Mouse (Mus musculus) thymus, postnatal 36 days (tissue): ENCODE data around the gene Bcl2l12.

Experiments
- DNase-seq, 2 experiments: peaks; one replicate each; pipeline ENCODE4 v3.0.0; 2022; ENCODE audit warnings: mixed read lengths in 2 of 2

The Bcl2l12 gene

DNA sequence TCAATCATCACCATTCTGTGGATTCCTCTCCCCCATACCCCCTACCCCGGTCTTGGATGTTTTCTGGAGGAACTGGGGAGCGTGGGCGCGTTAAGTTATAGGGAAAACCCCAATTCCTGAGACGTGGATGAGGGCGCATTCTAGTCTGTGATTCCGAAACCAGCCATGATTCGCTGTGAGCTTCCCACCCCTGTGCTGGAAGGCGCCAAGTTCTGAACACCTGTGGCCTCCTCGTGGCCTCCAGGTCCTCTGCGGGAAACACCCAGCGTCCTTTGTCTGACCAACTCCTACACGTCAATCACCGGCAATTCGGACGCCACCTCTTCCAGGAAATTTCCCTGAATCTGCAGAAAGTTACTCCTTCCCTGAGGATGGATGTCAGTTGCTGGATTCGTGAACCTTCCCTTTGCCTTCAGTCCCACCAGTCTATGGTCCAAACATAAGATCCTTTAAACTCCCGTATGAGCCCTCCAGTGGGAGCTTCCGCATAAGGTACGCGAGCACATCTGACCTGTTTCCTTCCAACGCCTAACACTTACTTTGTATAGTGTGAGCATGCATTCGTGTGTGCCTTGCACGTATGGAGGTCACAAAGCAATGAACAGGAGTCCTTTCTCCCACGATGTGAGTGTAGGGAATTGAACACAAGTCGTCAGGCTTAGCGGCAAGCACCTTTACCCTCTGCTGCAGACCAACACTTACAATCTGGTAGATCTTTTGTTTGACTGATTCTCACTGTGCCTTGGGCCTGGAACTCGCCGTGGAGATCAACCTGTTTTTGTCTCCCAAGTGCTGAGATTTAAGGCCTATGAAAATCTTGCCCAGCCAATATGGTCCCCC lies 11.4 kb downstream of the Bcl2l12 start:
- peak in 1 of 2 experiments; percentile 42 for DNase-seq

DNA sequence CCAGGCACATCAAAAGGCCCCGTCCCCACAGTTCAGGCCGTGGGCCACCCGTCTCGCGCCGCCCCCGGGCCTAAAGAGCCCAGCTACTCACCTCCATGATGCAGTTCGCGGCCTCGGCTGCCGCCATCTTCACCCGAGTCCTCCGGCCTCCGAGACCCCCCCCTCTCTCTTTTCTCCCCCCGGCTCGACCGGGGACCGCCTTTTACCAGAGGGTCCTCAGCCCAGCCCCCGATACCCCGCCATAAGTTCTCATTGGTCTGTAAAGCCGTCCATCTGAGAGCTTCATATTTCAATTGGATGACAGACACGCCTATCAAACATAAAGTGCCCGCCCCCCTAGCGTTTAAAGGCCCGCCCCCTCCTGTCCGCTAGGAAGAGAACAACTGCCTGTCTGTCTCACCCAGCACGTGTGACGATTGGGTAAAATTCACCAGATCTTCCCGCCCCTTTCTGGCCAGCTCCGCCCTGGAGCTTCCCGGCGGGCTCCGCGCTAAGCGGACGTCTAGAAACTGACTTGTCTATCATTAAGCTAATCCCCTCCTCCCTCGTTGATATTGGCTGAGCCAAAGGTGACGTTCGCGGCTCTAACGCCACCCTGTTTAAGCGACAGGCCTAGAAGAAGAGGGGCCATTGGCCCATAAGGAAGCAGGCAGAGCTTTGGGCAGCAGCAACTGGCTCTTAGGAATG lies 12.2 kb downstream of the Bcl2l12 start, which contains the start of gene Prmt1:
Gene Prmt1 (minus strand): TSS at position 377 of the 687 bp plus-strand sequence.
- peak; percentile 97 to 99 for DNase-seq

DNA sequence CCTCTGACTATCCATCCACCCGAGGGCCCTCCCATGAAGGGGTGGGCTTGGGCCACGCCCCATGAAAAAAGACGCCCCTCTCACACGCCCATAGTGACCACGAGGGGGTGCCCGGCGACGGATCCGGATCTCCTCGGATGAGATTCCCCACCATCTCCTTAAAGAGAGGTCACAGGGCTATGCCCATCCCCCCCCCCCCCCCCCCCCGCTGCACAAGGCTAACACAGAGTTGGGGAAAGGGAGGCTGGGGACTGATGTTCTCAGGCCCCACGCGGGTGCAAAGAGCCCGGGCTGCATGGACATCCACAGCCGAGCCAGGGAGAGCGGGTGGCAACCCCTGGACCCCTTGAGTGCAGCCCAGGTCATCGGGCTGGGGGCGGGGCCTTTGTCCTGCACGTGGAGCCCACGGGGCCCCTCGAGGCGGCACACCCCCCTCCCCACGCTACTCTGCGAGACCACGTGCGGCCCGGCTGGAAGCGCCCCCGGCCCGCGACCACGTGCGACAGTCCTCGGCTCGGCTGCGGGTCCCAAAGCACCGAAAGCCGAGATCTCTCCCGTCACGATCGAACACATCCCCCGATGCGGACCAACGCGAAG lies 12.8 kb downstream of the Bcl2l12 start:
- DNase-seq = peak; percentile 60 to 77

DNA sequence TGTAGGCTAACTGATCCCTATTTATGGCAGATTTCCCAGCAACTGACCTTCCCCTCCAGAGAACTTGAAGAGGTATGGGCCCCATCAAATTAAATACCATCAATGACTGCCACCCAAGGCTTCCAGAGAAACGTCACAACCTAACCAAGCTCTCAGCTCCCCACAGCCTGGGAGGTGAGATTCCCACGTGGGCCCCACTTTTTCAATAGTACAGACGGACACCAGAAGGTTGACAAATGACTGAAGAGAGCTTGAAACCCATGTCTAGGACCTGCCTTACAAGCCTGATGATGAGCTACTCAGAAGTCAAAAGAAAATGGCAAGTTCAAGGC lies 13.7 kb downstream of the Bcl2l12 start:
- DNase-seq = no peak

DNA sequence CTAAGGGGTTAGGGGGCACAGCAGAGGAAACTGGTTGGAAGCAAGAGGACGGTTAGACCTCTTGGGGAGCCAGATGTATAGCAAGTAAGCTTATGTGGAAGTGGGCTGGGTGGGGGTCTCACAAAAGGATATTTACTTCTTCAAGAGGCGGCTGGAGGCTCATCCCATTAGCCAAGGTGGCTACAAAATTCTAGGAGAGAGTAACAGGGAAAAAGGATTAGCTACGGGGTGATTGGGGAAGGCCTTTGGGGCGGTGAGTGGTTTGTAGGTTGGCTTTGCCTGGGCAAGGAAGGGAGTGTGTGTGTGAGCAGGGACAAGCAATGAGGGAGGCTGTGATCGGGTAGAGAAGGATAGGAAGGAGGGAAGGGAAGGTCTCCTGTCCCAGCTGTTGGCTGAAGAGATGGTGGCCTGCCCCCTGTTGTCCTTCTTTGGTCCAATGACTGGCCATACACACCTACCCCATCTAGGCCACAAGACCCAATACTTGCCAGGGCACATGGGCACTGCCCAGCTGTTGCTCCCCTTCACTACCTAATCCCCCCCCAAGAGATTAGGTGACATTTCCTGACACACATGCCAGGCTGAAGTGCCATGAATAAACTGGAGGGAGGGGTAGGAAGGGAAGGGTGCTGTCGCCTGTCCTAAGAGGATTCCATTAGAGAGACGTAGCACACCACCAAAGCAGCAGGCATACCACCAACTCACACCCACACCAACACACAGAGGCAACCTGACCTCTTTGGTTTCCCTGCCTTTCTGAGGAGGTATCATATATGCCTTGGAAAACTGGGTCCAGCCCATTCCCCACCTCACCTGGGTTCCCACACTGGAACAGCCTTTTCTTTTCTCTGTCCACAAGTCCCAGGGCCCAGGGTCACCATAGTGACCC lies 14.3 kb downstream of the Bcl2l12 start:
- DNase-seq = no peak

DNA sequence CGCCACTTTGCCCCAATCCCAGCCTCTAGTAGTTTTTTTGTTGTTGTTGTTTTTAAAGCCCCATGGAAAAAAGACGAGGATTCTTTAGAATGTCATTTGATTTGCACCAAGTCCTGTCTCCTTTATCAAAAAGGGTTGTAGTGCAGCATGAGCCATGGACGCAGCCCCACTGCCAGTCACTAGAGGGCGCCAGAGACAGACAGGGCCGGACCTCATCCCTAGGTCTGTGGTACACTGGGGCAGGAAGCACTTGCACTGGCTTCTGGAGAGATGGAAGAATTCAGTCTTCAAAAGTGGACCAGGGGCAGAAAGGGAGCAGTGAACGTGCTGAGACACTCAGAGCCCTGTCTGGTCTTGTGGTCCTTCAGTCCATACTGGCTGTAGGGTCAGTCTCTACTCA lies 15.4 kb downstream of the Bcl2l12 start:
- peak; percentile 81 to 87 for DNase-seq

DNA sequence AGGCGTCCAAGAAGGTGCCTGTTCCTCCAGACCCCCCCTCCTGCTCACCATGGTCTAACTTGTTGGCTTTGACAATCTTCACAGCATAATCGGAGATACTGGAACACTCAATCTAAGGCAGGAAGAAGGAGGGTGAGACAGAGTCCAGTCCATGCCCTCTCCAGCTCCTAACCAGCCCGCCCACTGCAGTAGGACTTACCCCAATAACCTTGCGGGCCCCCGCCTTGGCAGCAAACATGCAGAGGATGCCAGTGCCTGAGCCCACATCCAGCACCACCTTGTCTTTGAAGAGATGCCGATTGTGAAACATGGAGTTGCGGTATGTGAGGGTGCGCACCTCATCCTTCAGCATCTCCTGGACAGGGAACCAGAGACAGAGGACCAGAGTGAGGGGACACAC lies 17.0 kb downstream of the Bcl2l12 start:
- DNase-seq = no peak

DNA sequence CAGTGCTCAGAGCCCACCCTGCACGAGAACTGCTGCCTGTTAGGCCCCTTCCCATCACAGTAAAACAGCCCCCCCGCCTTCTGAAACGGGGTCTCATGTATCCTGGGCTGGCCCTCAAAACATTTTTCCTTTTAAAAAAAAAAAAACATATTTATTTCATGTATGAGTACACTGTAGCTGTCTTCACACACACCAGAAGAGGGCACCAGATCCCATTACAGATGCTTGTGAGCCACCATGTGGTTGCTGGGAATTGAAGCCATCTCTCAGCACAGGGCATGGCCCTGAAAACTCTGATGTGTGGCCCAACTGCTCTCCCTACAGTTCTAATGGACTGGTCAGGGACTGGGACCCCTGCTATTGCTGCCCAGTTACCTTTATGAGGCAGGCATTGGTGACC lies 20.2 kb downstream of the Bcl2l12 start:
- no peak for DNase-seq

DNA sequence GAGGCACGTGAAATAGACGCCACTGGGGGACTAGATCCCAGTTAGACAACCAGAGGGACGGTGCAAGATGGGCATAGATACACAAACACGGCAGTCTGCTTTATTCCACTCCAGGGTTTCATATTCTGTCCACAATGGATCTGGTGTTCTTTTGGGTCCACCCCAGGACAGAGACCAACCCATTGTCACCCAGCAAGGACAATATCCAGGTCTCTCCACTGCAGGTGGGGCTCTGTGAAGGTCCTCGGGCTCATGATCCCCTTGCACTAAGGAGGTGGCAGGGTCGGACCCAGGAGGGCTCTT lies 23.4 kb downstream of the Bcl2l12 start:
- DNase-seq = no peak

DNA sequence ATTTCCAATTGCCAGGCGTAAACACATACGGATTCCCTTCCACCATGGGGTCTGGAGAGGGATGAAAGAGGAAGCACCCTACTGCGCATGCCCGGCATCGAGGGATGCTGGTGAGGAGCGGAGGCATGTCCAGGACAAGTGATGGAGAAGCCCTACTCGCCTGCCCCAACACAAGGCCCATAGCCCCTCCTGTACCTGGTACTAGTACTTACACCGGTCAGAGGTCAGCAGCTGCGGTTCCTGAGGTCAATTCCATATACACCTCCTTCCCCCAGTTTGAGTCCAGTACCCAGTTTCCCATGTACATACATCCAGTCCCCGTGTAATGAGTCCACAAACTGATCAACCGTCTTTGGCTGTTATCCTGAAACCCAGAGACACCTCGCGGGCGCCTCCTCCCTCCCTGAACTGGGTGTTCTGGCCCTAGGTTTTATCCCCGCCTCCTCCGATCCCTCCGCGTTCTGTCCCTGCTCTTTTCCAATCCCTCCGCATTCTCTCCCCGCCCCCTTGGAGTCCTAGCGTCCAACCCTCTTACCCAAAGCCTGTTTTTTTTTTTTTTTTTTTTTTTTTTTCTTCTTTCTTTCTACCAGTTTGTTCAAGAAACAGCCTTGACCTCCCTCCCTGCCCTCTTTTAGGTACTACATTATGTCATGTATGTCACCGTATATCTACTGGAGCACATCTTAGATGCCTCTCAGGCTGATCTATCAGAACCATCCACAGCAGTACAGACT lies 24.0 kb downstream of the Bcl2l12 start, which contains the start of gene Cpt1c:
Gene Cpt1c (minus strand): TSS at position 469 of the 734 bp plus-strand sequence.
- DNase-seq = no peak

DNA sequence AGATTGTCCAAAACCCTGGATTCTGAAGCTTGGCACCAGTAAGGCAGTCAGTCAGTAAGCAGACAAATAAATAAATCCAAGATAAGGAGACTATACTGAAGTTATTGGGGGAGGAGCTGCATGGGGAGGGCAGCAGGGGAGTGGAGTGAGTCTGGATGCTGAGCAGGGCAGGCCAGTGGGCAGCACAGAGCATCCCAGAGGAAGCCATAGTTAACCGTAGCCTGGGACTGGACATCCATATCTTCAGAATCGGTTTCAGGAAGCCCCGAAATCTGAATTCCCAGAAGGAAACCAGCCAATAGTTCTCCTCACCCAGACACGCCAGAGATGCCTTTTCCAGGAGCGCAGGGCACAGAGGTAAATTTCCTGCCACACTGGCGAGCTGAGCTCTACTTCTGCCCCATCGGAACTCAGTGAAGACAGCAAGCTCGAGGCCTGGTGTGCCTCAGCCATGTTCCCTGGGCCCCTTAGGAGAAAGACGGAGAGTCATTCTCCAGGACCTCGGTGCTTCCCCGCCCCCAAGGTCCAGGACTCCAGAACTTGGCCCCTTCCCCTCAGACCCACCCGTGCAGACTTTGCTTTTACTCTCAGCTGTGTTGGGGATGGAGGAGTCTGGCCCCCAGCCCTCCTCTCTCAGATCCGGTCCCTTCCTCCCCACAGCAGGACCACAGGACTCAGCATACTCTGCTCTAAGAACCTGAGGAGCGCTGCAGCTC lies 24.9 kb downstream of the Bcl2l12 start:
- DNase-seq = no peak

DNA sequence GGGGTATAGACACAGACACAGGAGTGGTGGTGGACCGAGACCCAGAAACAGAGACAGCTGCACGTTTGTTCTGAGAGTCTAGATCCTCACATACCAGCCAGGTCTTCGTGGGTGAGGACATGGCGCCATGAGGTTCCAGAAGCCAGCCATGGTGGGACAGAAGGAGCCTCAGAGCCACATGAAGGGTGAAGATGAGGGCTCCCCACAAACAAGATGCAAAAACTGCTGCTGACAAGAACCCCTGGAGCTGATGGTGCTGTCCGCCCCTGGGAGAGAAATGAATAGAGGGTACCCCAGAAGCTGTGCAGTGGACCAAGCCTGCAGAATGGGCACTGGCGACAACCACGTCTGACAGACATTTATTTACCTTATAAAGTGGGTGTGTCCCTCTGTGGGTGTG lies 27.4 kb downstream of the Bcl2l12 start:
- DNase-seq = no peak

DNA sequence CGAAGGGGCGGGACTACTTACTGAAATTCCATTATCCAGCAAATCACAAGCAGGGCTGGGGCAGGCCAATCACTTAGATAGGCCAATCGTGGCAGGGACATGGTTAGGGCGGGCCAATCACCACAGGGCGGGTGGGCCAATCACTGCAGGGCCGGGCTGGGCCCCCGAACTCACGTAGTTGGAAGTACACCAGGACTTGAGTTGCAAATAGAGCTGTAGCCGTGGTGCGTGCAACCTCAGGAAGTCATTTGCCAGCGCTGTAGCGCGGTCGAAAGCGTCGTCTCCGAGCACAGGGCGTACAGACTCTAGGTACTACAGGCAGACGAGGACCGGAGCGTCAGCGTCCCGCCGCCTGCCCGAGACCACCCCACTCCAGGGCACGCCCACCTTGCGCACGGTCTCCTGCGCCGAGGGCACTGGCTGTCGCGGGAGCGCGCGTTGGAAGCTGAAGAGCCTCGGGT lies 28.3 kb downstream of the Bcl2l12 start:
- peak; percentile 68 to 81 for DNase-seq

DNA sequence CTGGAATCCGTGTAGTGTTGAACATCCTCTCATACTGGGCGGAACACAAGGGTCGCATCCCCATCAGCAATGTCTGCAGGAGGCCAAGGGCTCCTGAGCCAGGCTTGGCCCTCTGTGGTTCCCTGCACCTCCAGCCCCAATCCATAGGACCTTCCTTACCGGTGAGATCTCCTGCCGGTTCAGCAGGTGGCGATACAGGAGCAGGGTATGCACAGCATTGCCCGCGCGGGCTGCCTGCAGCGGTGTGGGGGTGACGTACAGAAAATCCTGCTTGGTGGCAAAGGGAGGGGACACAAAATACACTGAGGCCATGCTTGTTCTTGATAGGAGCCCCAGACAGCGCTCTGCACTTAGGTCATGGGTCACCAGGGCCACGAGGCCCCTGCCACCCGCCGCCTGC lies 31.9 kb downstream of the Bcl2l12 start:
- DNase-seq = no peak

DNA sequence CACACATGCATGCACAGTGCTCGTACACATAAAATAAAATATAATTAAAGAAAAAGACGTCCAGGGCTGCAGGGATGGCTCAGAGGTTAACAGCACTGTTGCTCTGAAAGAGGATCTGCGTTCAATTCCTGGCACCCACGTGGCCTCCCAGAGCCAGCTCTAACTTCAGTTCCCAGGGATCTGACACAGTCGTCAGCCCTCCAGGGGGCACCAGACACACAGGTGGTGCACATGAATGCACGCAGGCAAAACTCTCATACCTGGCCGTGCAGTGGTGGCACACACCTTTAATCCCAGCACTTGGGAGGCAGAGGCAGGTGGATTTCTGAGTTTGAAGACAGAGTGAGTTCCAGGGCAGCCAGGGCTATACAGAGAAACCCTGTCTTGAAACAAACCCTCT lies 32.5 kb downstream of the Bcl2l12 start:
- peak in 1 of 2 experiments; percentile 41 for DNase-seq

DNA sequence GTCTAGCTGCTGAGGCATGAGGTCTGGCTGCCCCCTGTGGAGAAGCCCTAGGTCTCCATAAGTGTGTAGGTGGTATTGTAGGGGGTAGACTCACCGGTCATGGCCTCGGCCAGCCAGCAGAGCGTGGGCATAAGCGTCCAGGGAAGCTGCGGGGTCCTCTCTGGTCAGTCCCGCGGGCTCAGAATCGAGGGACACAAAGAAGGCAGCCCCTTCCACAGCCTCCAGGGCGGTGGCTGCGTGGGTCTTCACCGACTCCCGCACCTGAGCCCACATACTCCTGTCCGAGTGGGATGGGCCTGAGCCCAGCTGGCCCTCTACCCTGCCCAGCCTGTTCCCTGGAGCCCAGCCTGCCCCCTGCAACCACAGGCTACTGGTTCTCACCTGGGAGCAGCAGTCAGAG lies 33.5 kb downstream of the Bcl2l12 start:
- no peak for DNase-seq

DNA sequence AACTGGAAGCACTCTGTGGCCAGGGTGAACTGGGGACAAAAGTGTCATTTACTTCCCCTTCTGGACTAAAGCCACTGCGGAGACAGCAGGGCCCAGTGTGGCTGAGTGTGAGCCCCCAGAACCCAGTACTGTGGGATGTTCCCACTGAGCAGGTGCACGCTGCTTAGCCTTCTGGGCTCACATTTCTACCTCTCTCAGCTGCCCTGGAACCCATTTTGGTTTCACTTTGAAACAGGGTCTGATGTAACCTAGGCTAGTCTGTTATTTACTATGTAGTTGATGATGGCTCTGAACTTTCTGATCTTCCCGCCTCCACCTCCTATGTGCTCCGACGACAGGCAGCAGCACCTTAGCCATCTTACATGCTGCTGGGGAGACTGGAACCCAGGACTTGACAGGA lies 35.7 kb downstream of the Bcl2l12 start:
- DNase-seq = no peak

DNA sequence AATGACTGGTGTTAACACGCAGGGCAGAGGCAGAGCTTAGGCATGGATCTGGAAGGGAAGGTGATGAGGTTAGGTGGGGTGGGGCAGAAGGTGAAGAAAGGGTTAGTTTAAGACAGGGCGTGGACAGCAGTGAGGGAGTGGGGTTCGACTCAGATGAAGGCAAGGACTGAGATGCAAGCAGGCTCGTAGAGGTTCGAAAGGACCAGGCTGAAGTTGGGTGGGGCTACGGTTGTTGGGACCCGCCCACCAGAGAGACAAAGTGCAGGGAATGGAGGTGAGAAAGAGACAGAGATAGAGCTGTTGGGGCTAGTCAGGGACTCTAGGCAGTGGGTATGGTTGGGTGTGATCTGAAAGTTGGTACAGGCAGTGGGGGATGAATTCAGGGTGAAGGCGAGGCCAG lies 36.2 kb downstream of the Bcl2l12 start:
- no peak for DNase-seq

DNA sequence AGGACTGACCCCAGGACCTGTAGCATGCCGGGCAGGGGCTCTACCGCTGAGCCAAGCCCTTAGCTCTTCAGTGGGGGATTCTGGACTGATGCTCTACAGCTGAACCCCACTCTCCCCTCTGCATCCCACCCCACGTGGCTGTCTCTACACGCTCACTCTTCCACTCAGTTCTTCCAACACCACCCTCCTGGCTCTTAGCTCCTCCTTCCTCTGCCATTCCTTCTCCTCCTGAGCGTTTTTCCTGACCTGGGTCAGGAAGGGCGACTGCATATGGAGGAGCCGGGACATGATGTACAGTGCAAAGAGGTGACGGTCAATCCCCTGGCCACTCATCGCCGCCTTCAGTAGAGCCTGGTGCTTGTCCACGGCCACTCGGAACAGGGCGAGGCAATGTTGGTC lies 38.0 kb downstream of the Bcl2l12 start:
- DNase-seq = no peak

DNA sequence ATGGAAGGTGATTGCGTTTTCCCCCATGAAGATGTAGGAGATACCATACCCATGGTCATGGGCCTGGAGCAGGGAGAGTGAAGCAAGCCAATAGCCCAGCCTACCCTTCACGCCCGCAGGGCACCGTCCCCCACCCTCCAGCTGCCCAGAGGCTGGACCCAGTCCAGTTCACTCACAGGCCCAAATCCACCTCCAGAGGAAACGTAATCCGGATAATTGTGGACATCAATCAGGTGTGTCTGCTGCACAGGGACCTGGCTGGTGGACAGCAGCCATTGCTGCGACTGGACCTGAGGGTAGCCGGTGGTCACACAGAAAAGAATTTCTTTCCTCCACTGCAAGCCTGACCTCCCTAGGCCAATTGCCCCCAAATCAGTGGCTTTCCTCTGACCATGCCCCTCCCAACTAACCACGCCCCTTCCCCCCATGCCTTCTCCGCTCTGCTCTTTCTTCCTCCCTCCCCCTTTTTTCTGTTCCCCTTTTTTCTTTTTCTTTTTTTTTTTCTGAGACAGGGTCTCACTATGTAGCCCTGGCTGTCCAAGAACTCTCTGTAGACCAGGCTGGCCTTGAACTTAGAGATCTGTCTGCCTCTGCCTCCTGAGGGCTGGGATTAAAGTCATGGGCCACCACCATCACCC lies 38.5 kb downstream of the Bcl2l12 start:
- DNase-seq = no peak

DNA sequence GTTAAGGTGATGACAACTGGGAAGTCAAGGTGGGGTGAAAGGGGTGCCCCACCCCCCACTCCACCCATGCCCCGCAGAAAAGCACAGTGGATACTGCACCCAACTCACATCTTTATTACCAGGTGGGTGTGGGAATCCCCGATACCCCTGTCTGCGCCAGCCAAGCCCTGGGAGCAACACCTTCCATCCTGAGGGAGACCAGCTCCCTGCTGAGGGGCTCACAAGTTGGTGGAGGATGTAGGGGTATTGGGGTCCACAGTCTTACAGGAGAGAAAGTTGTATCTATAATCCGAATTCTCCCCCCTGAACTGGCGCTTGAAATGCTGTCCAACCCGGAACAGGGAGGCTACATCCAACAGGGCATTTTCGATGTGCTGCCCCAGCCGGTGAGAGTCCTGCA lies 39.2 kb downstream of the Bcl2l12 start:
- no peak for DNase-seq
